Mouse (Mus musculus) thymus, postnatal 14 days (tissue): Measurements from ENCODE around the gene Panx1.
A peak's percentile ranks its signal among the peaks of the same experiment; 100 is the strongest.

Experiments
- DNase-seq: peaks from one replicate; pipeline ENCODE4 v3.0.0; 2021

The Panx1 gene

DNA sequence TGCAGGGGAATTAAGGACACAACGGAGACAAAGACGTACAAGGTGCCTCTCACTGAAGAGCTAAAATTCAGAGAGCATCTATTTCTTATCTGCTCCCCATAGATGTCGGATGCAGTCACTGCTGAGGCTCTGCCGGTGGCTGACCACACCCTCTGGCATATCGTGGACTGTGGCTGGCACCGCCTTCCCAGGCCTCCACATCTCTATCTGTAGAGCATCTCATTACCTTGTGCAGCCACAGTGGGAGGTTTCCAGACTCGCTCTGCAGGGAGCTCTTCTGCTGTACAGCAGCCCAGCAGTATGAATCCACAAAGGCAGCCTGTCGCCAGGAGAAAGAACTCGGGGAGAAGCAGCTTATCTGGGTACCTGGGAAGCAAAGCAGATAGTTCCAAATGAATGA, 24.1 kb downstream of the Panx1 start:
- DNase-seq, result no peak

- DNase-seq, result no peak
Measured at GRCm38 (mm10) chr9:15020561-15021080, 24.7 kb downstream of the Panx1 start.

- no peak for DNase-seq
Measured at GRCm38 (mm10) chr9:15018756-15019131, 26.5 kb downstream of the Panx1 start.

DNA sequence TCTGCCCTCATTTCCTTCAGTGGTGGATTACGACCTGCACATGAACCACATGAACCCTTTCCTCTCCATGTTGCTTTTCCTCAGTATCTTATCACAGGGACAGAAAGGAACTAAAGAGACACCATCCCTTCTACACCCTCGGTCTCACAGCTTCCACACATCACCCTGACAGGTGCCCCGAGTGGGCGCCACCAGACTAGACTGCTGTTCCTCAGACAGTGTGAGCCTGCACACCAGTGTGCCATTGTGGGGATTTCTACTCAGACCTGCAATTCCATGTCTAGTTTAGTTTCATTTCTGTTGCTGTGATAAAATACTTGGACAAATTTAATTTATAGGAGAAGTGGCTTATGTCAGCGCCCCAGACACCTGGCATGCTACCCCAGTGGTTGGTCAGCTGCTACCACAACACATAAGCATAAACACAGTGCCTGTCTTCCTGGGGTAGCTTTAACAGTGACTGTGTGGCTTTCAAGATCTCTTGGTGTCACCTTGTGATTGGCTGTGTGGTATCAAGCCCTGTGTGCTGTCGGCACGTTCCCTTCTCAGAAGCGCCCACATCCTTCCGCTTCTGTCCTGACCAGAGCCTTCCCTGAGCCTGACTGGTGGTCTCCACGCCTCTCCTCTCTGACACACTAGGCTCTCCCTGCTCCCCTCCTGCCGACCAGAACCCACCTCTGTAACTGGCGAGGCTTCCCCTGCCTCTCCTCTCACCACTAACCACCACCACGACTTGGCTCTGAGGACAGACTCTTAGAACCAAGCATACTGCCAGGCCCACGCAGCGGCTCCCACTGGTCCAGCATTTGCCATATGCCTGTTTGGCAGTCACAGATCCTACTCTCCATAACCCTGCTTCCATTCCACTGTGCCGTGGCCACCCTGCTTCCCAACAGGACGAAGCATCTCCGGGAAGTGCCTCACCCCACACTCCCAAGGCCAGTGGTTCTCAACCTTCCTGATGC, 27.2 kb downstream of the Panx1 start:
- DNase-seq, result peak; percentile 81

GRCm38 (mm10) chr9:15015223-15015956, 29.9 kb downstream of the Panx1 start:
- peak; percentile 86 for DNase-seq

DNA sequence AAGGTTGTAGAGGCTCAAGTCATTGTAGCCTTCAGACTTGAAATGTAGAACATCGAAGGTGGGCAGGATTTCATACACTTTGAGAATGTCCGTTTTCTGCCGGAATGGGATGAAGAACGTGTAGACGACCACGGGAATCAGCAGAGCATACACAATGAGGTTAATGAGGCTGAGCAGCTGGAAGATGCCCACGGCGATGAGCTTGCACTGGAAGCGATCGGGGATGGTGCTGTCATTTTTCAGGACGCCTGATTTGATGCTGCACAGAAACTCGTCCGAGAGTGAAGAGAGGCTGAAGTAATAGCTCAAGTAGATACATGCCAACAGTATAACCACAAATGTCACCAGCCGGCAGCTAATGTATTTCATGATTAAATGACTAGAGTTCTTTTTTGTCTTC, 37.7 kb downstream of the Panx1 start:
- DNase-seq, result no peak

DNA sequence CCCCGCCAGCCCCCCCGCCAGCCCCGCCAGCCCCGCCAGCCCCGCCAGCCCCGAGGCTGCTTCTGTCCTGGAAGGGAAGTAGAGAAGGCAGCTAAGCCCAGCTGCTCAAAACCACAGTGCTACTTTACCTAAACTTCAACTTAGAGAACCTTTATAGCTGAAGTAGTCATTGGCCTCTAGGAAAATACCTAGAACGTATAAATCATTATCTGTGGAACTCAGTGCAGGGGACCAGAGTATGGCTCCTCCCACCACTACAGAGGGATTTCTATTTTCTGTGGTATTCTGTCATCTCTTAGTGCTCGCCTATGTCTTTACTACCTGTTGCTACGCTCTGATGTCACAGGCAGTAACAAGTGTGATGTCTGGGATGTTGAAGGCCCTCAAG, 41.0 kb downstream of the Panx1 start:
- peak; percentile 26 for DNase-seq

DNA sequence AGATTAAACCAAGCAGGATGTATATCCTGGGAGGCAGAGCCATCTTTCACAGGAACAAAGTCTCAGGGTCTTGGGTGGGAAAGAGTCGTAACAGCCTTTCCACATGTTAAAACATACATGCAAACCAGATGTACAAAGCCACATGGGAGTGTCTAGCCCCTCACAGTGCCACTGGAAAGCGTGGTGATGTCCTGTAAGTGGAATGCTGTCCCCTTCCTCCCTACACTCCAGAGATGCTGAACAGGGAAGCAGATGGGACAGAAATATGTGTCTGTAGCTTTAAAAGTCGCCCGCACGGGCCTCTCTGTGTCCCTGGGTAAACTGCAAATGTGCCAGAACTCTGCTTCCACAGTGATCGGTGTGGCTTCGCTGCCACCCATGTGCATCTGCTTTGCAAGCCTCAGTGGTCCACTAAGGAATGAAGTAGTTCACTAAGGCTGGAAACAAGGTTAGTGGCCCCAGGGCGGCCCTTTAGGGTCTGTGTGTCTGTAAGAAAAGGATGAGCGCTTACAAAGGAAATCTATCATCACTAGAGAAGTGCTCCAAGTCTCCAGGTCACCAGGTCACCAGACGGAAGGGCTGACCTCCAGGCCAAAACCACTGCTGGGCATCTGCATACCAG, 41.5 kb downstream of the Panx1 start:
- DNase-seq, result no peak

- DNase-seq, result peak; percentile 26
Measured at GRCm38 (mm10) chr9:15002995-15003613, 42.2 kb downstream of the Panx1 start.

DNA sequence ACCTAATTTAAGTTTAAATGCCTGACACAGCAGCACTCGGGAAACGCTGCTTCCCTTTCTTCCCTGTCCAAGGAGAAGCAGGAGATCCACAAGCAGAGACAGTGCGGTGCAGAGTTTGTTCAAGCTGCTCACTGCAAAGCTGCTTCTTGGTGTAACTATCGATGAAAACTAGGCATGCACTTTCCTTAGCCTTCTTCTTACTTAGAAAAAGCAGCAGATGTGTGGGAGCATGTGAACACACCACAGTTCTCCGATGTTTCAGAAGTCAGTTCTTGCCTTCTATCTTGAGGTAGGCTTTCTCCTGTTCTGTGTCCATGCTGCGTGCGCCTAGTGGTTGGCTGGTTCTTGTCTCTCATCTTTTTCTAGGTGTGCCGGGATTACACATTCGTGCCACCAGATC, 46.5 kb downstream of the Panx1 start:
- DNase-seq, result no peak

DNA sequence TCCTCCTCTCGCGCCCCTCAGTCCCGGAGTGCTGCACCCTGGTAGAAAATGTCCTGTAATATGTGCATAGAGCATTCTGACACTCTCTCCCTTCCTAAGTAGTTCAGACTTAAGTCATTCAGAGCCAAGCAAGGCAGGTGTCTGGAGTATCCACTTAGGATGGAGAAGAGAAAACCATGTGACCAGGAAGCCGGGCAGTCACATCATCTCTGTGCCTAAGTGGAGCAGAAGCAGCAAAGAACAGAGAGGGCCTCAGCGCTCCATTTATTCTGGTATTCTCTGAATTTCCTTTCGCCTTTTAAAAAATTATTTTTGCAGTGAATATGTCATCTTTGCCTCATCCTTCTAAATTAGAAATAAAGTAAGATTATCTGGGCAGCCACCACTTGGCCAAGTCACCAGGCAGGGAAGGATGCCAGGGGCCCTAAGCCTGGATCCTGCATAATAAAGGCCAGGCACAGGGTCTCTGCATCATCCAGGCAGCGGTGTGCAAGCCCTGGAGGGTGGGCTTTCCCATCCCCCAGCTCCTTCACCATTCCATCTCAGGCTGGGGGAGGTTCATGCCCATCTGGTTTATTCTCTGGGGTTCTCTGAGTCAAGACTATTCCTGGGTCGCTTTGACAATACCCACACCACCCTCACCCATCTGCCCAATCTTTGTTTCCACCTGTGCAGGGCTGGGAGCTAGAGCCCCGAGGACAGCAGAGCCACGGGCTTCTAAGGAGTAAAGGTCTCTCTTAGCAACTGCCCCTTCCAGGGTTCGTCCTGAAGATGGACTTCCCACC, 47.8 kb downstream of the Panx1 start:
- DNase-seq, result no peak

- no peak for DNase-seq
Measured at GRCm38 (mm10) chr9:14995525-14995924, 49.8 kb downstream of the Panx1 start.

- no peak for DNase-seq
Measured at GRCm38 (mm10) chr9:14988606-14989293, 56.5 kb downstream of the Panx1 start.

DNA sequence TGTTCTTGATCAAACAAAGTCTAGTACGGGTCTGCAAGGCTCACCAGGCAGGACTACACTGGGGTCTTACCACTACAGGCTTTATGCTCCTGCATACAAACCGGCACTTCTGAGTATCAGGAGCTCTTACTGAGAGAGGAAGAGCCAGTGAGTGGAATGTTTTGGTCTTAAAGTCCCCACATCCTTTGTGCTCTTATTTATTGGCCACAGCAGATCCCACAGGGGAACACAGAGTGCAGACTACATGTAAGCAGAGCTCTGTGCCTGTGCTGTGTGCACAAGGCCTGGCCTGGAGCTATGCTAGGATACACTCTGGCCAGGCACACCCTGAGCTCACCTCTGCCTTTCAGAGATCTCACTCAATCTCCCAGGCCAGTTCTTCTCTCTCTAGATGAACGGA, 62.1 kb downstream of the Panx1 start:
- no peak for DNase-seq

DNA sequence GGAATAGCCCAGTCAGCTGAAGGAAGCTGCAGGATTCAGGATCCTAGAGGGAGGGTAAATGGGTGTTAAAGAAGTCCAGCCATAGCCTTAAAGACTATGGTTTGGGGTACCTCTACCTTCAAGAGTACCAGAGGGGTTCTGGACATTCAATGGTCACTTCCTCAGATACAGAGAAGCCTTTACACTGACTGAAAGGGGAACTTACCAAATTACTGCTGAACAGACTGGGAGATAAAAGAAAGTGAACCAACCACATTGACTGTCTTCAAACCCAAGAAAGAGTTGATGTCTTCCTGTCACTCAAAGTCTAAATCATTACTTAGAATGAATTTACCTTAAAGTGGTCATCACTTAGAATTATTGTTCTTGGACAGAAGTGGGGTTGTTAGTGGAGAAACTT, 62.6 kb downstream of the Panx1 start:
- no peak for DNase-seq

DNA sequence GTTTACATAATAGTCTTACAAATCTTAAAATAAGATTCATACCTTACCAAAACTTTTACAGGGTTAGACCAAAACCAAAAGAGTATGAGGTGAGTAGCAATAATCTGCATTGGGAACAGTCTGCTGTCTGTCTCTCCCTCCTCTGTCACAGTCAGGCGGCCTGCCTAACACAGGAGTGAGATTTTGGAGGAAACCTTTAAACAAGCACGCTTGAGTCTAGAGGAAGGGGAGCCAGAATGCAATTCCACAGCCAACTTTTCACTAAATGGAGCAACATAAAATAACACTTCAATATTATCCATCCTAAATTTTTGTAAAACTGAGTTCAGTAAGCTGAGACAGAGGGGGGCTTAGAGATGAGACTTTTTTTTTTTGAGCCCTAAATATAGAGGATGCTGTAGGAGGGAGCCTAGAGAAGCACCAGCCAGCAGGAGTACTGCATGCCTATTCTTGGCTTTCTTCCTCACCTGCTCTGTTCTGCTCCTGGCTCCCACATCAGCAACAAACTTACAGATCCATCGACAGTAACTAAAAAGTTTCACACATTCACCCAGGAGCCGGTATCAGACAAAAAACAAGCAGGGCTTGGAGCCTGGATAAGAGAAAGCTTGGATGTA, 63.6 kb downstream of the Panx1 start:
- no peak for DNase-seq

GRCm38 (mm10) chr9:14974251-14975232, 70.7 kb downstream of the Panx1 start:
- no peak for DNase-seq

DNA sequence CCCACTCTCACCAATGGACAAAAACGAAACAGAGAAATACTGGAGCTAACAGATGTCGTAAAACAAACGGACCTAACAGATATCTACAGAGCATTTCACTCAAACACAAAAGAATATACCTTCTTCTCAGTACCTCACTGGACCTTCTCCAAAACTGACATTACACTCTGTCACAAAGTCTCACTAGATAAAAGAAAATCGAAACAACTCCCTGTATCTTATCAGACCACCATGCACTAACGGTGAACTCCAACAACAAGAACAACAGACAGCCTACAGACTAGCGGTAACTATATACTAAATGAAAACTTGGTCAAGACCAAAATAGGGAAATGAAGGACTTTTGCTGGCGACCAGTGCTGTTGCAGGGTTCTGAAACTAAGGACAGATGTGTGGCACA, 71.5 kb downstream of the Panx1 start:
- DNase-seq, result no peak

- DNase-seq, result no peak
Measured at GRCm38 (mm10) chr9:14970805-14971525, 74.3 kb downstream of the Panx1 start.
